Mouse (Mus musculus): Measurements from ENCODE around the gene Rnf11.

GRCm38 (mm10) chr4:109475577-109476553 is 8.7 kb downstream of the Rnf11 start:
- no peak for TF ChIP-seq CTCF (IDR thresholded peaks at IDR 0.05; ENCODE audit: low read depth, low read length)
- TF ChIP-seq TAL1 (conservative IDR thresholded peaks at IDR 0.05; ENCODE audit: low read depth, low read length) = no peak
- no peak for TF ChIP-seq GATA1 (IDR thresholded peaks at IDR 0.05; ENCODE audit: borderline replicate concordance, low read length)
- no peak for TF ChIP-seq POLR2AphosphoS5 (IDR thresholded peaks at IDR 0.05; ENCODE audit: insufficient replicate concordance, low read depth, low read length)
- no peak for TF ChIP-seq GATA2 (IDR thresholded peaks at IDR 0.05; ENCODE audit: borderline replicate concordance, low read depth, low read length)
